Mouse (Mus musculus): ENCODE measurements around the gene Ino80d.

The Ino80d gene

DNA sequence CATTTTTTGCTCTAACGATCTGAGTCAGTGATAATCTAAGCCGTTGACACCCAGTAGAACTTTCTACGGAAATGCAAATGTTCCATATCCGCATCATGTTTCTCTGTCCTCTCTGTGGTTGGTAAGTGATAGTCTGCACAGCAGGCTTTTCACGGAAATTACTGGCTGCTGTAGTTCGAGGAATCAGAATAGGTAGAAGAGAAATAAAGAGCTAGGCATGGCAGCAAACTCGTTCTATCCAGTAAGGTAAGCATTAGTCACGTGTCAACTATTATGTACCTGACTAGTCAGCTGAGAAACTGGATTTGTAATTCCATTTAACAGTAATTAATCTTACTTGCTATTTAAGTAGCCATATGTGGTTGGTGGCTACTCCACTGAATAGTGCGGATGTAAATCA is 197.9 kb downstream of the Ino80d start:
- in situ Hi-C loops (cut with MboI, MseI) = no loop called here

DNA sequence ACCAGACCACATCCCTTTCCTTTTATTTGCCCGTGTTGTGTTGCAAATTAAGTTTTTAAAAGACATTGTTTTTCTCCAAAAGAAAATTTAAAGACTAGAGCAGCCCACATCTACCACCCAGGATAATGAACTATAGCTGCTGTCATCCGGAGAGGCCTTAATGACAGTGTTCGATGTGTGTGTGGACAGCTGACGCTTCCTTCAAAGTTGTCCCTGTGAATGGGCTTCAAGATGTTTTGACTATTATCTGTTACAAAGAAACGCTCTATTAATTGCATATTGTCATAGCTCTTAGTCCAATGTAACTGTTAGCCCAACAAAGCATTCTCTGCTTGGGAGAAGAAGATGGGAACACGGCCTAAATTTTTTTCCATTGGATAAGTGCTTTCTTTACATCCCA is 200.0 kb downstream of the Ino80d start:
- in situ Hi-C loops (cut with MboI, MseI) = no loop called here

DNA sequence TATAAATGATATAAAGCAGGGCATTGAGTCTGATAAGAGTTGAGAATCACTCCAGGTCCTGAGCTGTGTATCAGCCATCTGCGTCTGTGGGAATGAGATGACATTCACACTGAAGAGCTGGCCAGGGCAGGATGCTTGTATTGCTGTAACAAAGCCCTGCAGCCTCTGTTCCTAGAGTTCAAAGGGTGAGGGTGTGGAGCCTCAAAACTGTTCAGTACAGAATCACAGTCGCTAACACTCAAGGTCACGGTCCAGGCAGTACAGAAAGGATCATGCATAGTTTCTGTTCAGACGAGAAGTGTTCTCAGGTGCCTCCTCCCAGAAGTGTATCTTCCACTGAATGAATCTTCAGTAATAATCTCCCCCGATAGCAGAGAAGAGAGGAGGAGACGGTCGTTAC is 203.0 kb downstream of the Ino80d start:
- in situ Hi-C loops (cut with MboI, MseI) = no loop called here

DNA sequence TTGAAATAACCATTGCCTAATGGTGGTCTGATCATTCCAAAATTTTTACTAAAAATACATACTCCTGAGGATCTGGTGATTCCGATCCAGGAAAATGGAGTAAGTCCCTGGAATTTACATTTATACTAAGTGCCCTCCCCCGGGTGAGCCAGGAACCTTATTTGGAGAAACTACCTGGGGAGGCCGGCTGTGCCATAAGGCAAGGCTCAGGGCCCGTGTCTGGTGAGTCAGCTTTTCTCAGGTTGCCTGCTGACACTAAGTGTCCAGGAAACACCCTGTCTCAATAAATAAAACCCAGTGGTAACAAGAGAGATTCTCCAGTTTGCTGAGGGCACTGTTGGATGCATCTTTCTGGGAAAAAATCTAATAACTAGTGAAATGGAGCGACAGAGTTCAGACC is 205.3 kb downstream of the Ino80d start:
- in situ Hi-C loops (cut with MboI, MseI) = no loop called here

DNA sequence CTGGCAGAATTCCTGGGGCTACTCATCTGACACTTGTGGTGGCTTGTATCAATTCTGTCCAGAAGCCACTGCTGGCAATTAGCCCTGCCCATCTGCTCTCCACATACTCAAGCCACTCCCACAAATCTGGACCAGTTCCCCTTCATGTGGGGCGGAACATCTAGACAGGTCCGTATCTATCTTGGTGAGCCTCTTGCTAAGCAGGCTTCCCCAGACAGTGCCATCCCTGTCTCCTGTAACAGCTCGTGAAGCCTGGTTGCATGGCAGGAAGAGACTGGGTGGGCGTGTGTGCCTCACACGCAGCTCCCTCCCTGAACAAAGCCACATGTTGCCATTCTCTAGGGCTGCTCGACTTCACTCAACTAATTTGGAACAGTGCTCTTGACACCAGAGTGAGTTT is 206.0 kb downstream of the Ino80d start:
- in situ Hi-C loops (cut with MboI, MseI) = no loop called here

All from T-helper 1 cell (primary cell).